Mouse (Mus musculus) myocyte (in vitro differentiated cells): ENCODE data around the gene Plekho1.

Experiments
- E2F4 ChIP-seq: IDR thresholded peaks from one replicate; pipeline ENCODE4 v1.6.1; 2011; ENCODE audit warnings: mild to moderate bottlenecking, control low read depth, moderate library complexity; ENCODE audit not compliant: insufficient read depth
- POLR2A ChIP-seq: IDR thresholded peaks from one replicate; pipeline ENCODE4 v1.6.1; 2011; ENCODE audit warnings: low read depth, mild to moderate bottlenecking, control low read depth, moderate library complexity; ENCODE audit not compliant: insufficient read length
- POLR2AphosphoS2 ChIP-seq: IDR thresholded peaks from one replicate; pipeline ENCODE4 v1.6.1; 2011; ENCODE audit warnings: low read depth, control low read depth; ENCODE audit not compliant: insufficient read length
- USF1 ChIP-seq: IDR thresholded peaks from one replicate; pipeline ENCODE4 v1.6.1; 2011; ENCODE audit warnings: low read depth, mild to moderate bottlenecking, control low read depth, moderate library complexity

GRCm38 (mm10) chr3:96036796-96037195 is 41.0 kb upstream of the Plekho1 start:
- TF ChIP-seq POLR2A (no peak), E2F4 (no peak), POLR2AphosphoS2 (no peak), USF1 (no peak)
